Mouse (Mus musculus) right cerebral cortex, postnatal 10 days (tissue): ENCODE data around the gene Lactbl1.

Experiments used
- DNase-seq, 2 experiments: peaks; one replicate each; pipeline ENCODE4 v3.0.0; 2021; ENCODE audit warnings: low spot score in 2 of 2

Gene Lactbl1

DNA sequence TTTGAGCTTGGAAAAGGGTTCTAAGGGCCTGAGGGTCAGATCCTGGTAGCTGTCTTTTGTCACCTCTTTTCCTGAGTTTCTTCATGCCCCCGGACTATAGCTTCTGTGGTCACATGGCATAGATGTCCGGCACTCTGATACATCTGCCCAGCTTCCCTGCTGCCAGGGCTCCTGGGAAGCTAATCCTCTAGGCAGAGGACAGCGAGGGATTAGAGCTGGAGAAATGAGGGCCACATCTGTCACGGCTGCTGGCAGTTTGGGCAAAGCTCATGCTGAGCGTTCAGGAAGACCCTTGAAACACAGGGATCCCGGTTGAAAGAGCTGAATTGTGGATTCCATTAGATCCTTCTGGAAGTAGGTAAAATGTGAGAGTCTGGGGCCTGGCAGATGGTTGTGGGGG lies at the start of gene Lactbl1:
Gene Lactbl1, plus strand, starts transcription at position 234 of the 400 bp plus-strand sequence.
- no peak for DNase-seq

DNA sequence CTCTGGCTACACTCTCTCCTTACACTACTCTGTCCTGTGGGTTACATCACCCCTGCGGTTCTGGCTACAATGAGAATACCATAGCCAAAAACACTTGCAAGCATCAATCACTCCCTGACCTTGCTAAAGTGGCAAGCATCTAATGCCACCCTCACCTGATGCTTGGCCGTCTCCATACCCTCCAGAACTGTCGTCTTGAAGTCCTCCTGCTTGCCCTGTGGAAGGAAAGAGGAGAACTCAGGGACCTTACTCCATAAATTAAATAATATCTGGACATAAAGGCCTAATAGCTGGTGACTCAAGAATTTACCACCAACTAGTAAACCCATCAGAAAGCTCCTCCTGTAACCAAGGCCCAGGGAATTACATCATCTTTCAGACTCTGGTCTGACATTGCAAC lies 40.5 kb upstream of the Lactbl1 start:
- DNase-seq, result no peak

DNA sequence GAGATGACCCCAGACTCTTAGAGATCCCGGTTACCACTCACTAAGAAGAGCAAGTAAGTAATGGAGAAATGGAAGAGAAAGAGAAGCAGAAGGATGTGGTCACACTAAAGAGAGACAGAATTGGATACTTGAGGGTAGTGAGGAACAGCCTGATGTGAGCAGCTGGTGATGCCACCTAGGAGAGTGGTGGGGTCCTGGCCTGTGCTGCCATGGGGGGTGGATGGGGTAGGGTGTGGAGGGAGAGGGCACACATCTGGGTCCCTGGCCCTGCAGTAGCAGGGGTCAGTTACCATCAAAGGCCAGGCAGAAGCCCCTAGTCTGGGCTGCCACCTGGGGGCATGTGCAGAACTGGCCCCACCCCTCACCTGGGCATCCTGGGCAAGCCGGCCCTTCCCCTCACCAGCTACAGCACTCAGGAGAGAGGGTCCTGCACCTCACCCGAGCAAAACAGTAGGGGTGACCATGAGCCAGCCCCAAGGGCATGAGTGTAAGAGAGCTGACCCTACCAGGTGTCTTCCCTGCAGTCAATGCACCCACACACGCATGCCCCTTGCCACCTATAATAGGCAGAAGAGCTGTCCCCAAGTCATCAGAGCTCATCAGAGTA lies 35.1 kb upstream of the Lactbl1 start:
- no peak for DNase-seq

DNA sequence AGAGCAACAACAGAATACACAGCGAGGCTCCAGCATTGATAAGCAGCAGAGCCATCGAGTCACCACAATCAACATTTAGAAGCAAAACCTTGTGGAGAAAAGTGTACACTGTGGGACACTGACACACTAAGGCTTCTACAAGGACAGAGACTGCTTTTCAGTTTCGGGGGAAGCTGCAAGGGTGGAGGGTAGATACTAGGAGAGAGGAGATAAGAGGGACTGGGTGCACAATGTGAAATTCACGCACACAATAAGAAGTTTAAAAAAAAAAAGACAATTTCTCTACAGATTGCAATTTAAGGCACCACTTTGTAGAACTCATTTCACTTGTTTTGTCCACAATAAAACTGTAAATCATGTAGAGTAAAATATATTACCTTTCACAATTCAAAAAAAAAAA lies 34.4 kb upstream of the Lactbl1 start:
- DNase-seq, result no peak

DNA sequence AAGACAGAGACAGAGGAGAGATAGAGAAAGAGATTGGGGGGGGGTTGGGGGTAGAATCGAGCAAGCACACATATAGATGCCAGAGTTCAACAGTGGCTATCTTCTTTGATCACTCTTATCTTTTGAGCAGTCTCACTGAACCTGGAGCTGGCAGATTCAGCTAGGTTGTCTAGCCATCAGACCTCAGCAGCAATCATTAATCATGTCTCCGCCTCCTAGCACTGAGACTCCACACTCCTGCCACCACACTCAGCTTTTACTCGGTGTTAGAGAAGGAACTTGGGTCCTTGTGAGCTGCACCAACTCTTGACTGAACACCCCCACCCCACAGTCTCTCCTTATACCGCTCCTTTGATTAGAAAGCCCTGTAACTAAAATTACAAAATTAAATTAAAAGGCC lies 30.3 kb upstream of the Lactbl1 start:
- no peak for DNase-seq

DNA sequence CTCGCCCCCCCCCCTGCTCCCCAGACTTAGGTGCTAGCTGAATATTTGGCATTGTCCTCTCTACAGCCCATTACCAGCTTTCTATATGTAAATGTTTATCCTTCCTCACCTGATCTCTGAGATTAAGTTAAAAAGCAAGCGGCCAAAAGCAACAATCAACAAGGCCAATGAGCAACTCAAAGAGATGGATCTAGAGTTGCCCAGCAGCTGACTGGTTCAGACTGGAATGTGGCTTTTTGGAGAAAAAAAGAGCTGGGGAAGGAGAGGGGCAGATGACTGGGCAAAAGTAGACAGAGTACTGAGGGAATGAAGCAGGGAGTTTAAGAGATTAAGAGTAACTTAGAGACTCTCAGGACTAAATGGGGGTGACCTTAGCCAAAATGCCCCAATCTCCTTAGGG lies 28.4 kb upstream of the Lactbl1 start:
- DNase-seq, result no peak

DNA sequence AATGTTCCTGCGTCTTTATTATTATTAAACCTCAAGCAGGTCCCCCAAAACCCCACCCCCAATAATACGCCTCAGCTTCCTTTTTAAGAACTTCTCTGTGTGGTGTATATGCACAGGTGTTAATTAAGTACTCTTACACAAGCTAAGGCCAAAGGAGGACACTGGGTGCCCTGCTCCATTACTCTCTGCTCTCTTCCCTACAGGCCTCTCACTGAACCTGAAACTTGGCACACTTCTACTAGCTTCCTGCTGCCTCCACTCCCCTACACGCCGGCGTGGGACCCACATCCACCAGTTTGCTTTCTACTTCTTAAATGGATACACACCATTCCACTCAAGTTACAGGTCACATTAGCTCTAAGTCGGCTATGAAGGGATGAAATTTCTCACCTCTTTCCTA lies 27.2 kb upstream of the Lactbl1 start:
- DNase-seq, result no peak

DNA sequence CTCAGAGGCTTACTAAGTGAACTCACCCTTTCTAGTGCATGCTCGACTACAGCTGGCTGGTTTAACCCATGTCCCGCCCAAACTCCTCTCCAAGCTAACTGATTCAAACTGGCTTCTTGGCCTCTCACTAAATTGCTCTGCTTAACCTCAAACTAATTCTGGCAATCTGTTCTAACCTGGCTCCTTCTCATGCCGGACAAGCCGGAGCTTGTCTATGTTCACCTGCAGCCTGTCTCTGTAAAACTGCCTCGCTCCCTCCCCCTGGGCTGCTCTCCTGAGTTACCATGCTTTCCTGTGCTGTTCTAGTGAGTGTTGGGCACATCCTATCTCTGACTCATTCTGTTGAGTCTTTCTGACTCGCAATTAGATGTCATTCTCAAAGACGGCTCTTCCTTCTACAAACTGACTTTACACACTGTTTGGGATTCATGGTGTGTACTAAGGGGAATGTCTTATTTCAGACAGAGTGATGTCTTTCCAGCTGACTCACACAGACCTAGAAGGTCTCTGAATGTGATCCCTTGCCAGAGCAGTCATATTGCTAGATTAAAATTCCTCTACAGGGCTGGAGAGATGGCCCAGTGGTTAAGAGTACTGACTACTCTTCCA lies 24.0 kb upstream of the Lactbl1 start:
- no peak for DNase-seq

DNA sequence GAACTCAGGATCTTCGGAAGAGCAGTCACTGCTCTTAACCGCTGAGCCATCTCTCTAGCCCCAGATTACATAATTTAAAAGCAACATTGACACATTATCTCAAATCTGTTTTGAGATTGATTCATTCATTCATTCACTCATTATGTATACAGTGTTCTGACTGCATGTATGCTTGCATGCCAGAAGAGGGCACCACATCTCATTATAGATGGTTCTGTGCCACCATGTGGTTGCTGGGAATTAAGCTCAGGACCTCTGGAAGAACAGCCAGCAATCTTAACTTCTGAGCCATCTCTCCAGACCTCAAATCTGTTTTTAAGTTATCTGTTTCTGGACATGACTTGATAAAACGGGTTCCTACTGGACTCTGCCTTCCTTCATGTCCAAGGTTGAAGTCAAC lies 22.6 kb upstream of the Lactbl1 start:
- no peak for DNase-seq

DNA sequence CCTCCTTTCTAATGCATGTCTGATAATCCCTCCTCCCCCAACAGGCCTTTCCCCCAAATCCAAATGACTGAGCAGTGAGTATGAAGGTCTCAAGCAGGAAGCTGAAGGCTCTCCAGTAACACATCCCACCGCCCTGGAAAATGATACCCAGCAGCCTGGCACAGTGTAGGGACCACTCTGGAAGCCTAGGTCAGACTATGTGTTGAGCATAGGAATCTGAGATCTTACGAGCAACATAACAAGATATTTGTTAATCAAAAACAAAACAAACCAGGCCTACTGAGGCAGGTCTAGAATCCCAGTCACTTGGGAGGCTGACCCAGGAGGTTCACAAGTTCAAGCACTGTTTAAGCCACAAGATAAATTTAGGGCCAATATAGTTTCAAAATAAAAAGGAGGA lies 21.9 kb upstream of the Lactbl1 start:
- no peak for DNase-seq

DNA sequence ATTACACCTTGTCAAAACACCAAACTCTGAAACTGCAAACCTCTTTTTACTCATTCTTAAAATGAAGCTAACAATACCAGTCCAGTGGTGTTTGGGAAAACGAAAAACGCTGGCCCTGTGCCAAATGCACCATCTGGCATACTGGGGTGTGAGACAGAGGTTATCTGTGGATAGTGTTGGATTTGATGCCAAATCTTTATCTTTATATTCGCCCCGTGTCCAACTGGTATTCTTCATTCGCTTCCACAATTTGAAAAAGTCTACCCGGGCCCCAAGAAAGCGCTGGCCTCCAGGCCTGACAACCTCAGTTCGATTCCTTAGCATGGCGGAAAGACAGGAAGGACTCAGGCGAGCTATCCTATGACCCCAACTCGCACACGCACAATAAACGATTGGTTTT lies 20.9 kb upstream of the Lactbl1 start:
- DNase-seq, result peak; percentile 82 to 83

DNA sequence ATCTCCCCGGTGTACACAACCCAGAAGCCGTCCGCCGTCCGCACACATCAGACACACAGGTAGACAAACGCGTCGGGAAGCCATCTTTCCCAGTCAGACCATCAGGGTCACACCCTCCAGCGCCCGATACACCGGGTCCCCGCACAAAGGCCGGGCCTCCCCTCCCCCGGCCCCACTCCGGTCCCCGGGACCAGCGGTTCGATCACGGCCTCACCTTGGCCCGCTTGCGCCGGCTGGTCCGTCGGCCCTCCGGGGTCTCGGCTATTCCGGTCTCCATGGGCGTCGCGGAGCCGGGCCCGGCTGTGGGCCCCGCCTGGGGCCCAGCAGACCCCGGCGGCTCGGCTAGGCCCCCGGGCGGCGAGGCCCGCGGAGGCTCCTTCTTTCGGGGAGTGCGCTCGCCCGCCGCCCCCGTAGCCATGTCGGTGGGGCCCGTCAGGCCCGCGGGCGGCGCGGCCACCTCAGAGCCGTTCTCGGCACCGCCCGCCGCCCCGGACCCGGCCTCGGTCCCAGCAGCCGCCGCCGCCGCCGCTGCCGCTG lies 20.3 kb upstream of the Lactbl1 start:
- DNase-seq, result peak; percentile 44 to 54

DNA sequence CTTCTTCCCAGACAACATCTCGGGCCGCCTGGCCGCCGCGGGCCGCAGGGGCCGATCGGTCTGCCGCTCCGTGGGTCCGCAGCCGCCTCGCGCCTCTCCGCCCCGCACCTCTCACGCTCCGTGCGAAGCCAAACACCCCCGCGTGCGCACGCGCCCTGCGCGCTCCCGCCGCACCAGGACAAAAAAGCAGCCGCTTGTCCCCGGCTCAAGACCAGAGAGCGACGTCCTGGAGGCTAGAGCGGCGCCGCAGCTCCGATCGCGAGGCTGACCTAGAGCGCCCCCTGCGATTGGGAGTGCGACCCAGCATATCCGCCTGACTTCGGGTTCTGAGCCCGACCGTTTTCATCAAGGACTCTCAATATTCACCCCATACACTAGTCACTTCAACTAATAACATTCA lies 19.9 kb upstream of the Lactbl1 start, which contains the start of gene Kdm1a:
Gene Kdm1a, minus strand, starts transcription at position 156 of the 400 bp plus-strand sequence.
- peak; percentile 96 to 97 for DNase-seq

DNA sequence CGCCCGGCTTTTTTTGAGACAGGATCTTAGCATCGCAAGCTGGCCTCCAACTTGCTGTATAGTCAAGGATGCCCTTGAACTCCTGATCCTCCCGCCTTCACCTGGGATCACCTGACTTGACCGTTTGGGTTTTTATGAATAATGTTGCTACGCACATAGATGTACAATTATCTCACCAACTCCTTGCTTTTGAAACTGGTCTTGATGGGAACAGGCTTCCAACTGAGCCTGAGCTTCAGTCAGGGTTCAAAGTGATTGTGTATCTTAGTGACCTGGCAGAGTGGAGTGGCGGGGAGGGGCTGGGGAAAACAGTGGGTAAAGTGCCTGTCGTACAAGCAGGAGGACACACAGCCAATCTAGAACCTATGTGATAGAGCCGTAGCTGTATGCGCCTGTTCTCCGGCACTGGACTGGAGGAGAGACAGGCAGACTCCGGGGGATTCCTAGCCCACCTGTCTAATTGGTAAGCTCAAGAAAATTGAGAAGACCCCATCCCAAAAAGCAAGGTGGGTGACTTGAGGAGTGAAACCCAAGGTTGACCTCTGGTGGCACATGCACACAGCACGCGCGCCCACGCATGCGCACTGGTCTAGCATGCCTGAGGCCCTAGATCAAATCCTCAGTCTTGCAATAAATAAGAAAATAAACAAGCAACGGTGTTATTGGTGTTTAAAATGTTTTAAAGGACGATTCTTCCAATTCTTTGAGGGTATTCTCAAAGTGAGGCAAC lies 16.5 kb upstream of the Lactbl1 start:
- no peak for DNase-seq

DNA sequence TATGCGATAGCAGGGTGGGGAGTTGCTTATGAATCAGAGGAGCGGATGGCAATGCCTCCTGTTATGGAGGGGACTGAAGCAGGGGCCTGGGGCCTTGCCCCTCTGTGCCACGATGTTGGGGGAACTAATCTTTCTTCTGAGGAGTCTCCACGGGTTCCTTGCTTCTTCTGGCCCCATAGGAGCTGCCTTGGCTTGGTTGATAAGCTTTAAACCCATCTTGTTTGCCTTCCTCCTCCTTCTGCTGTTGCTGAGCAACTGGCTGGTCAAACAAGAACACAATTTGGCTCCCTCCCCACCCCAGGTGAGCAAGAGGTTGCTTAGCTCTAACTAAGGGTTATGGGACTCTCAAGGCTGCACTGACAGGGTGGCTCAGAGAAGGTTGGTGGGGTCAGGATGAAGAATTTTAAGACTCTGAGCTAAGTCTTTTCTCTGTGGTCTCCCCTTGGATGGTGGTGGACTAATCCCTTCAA lies 12.0 kb upstream of the Lactbl1 start, which contains the start of gene Tex46:
Gene Tex46, plus strand, starts transcription at position 51 of the 470 bp plus-strand sequence.
- DNase-seq, result no peak

DNA sequence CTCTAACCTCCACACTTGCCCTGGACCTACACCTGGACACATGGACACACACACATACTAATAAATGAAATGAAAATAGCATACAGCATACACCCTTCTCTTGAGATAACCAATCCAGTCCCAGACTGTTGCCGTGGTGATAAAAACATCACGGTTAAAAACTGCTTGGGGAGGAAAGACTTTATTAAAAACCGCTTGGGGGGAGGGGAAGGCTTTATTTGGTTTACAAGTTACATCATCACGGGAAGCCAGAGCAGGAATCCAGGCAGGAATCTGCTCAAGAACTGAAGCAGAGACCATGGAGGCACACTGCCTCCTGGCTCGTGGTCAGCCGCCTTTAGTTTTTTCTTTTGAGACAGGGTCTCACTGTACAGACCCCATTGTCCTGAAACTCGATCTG lies 8.8 kb upstream of the Lactbl1 start:
- peak in 1 of 2 experiments; percentile 62 for DNase-seq

DNA sequence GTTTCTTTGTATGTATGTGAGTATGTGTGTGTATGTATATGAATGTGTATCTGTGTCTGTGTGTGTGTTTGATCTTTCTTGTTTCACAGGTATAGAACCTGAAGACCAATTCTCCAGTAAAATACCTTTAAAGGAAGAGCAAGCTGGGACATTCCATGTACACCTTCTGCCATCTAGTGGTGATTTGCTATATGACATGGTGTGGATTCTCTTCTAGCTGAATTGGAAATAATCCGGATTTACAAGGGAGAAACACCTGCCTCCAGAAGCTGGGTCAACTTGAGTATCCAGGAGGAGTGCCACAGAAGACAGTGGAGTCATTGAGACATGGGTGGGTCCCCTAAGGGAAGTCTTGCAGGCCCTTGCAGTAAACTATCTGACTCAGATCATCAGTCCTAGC lies 1.1 kb upstream of the Lactbl1 start:
- DNase-seq, result peak in 1 of 2 experiments; percentile 59

DNA sequence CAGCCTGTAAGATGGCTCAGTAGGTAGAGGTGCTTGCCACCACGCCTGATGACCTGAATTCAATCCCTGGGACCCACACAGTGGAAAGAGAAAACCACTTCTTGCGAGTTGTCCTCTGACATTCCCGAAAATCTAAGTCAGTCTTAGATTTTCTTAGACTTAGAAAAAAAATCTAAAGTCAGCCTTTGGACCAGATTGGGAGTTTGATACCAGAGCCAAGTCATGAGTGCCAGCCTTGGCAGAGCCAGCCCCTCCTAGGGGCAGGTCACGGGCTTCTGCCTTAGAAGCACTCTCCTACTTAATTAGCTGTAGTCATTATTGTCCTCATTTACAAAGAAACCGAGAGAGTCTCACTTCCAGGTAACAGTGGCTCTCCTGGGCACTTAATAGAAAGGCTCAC lies 465 bp upstream of the Lactbl1 start:
- no peak for DNase-seq

DNA sequence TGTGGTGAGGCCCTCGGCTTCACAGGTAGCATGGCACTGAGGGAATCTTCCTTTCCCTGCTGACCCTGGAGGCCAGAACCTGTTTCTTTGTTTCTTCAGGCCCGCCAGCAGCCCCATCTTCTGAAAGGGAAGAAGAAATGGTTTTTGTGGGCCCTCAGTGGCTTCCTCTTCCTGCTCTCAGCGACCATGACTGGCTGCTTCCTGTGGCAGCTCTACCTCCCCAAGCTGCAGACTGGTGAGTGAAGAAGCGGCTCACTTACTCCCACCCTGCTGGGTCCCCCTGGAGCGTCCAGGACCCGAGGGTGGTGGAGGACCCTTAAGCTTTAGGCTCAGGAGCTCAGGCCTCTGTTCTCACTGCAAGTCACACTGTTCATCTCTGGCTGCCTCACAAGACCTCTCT lies 4.2 kb downstream of the Lactbl1 start:
- no peak for DNase-seq

DNA sequence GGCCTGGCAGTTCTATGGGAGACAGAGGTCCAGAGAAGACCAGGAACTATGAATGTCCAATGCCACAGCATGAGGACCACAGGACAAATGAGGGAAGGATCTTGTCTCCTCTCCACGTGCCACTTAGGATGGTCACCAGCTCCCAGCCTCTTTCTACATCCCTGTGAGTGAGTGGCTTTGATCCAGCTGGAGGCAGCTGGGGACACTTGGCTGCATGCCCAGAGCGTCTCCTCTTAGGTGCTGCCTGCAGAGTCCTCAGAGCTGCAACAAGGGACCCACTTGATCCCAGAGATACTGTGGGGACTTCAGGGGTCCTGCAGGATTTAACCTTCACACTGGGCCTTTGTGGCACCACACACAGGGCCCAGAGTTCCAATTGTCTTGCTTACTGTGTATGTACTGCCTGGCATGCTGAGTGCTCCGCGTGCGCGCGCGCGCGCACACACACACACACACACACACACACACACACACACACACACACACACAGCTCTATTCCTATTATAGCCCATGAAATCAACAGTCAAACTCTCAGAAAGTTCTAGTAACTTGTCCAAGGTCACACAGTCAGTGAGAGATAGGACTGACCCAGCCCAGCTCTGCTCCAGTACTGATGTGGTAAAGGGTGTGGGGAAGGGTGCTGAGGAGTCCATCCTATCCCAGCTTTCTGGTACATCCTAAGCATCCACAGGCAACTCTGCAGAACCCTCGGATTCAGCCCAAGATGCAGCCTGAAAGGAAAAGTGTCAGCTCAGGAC lies 9.0 kb downstream of the Lactbl1 start:
- DNase-seq, result peak; percentile 83 to 85

DNA sequence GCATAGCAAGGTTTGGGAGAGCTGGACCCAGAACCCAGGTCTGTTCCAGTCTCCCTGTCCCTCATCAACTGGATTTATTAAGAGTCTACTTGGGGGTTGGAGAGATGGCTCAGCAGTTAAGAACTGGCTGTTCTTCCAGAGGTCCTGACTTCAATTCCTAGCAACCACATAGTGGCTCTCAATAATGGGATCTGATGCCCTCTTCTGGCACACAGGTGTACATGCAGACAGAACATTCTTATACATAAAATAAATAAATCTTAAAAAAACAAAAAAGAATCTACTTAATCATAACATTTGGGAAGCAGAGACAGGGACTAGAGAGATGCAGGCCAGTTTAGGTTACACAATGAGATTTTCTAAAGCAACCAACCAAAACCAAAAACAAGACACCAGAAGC lies 13.6 kb downstream of the Lactbl1 start:
- no peak for DNase-seq

DNA sequence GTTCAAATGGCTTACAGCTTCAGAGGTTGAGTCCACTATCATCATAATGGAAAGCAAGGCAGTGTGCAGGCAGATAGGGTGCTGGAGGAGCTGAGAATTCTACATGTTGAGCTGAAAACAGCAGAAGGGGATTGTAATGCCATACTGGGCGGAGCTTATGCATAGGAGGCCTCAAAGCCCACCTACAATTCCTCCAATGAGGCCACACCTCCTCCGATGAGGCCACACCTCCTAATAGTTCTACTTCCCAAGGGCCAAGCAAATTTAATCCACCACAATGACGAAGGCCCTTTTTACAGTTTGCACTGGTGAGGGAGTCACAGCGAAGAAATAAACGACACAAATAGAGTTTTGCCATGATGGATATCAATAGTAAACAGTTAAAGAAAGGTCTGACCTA lies 14.1 kb downstream of the Lactbl1 start:
- DNase-seq, result no peak
